18 mouse cellular contexts compared by ENCODE assay signal in genomic region chr1:51139605-51140004, GRCm38 (mm10).
"Had no signal": no experiment of that assay in that cellular context is flagged by ENCODE, and none has a peak within 500 bp of the region (broad histone marks: within the 10 kb centered on the region; RNA-seq: fewer than 3 reads in every experiment).

No protein-coding gene starts in this region.

- H3K27me3 ChIP-seq: liver, embryonic 13.5 days; liver, embryonic 15.5 days; lung, embryonic 15.5 days; megakaryocyte, embryonic 14.5 days; neural tube, embryonic 12.5 days; stomach, embryonic 15.5 days had no signal

- ATAC-seq: liver, postnatal 0 days; lung, postnatal 0 days had no signal

- DNase-seq: liver, embryonic 13.5 days; liver, postnatal 0 days; lung, adult 2 months; lung, postnatal 14 days; lung, postnatal 36 days; right cerebral cortex, postnatal 14 days; thymus, adult 2 months; thymus, postnatal 25 days; thymus, postnatal 4 days had no signal

- H3K9ac ChIP-seq: liver, embryonic 13.5 days; liver, embryonic 15.5 days; liver, postnatal 0 days; lung, embryonic 15.5 days; neural tube, embryonic 12.5 days; stomach, embryonic 15.5 days had no signal

- H3K27ac ChIP-seq: liver, embryonic 13.5 days; liver, embryonic 15.5 days; lung, embryonic 15.5 days; macrophage; neural tube, embryonic 12.5 days; stomach, embryonic 15.5 days; stomach, postnatal 0 days had no signal

- H3K4me2 ChIP-seq: liver, embryonic 13.5 days; liver, embryonic 15.5 days; lung, embryonic 15.5 days; midbrain, embryonic 11.5 days; neural tube, embryonic 12.5 days; stomach, embryonic 15.5 days had no signal

- H3K9me3 ChIP-seq: liver, embryonic 13.5 days; liver, embryonic 15.5 days; lung, embryonic 15.5 days; megakaryocyte, embryonic 14.5 days; neural tube, embryonic 12.5 days; stomach, embryonic 15.5 days had no signal

- H3K4me1 ChIP-seq: liver, embryonic 13.5 days; liver, embryonic 15.5 days; lung, embryonic 15.5 days; neural tube, embryonic 12.5 days; stomach, embryonic 15.5 days had no signal

- H3K36me3 ChIP-seq: liver, embryonic 13.5 days; liver, embryonic 15.5 days; lung, embryonic 15.5 days; neural tube, embryonic 12.5 days; stomach, embryonic 15.5 days had no signal

- H3K4me3 ChIP-seq: liver, embryonic 13.5 days; liver, embryonic 15.5 days; lung, embryonic 15.5 days; megakaryocyte, embryonic 14.5 days; neural tube, embryonic 12.5 days; stomach, embryonic 15.5 days had no signal
